Mouse (Mus musculus): ENCODE results near the gene Ppfibp1.

Gene Ppfibp1

GRCm38 (mm10) chr6:146946327-146947029 is 58.2 kb downstream of the Ppfibp1 start:
- in situ Hi-C loops (cut with MboI; ENCODE audit: low pct_unique_long_range_greater_than_20kb in 1 of 2, low sequenced_read_pairs in 2 of 2, unreplicated experiment in 1 of 2): no loop called here

GRCm38 (mm10) chr6:146947186-146947585 is 58.9 kb downstream of the Ppfibp1 start:
- in situ Hi-C loops (cut with MboI; ENCODE audit: low pct_unique_long_range_greater_than_20kb in 1 of 2, low sequenced_read_pairs in 2 of 2, unreplicated experiment in 1 of 2): no loop called here

- in situ Hi-C loops (cut with MboI; ENCODE audit: low pct_unique_long_range_greater_than_20kb in 1 of 2, low sequenced_read_pairs in 2 of 2, unreplicated experiment in 1 of 2): no loop called here
Measured at GRCm38 (mm10) chr6:146949682-146950453, 61.6 kb downstream of the Ppfibp1 start.

- in situ Hi-C loops (cut with MboI; ENCODE audit: low pct_unique_long_range_greater_than_20kb in 1 of 2, low sequenced_read_pairs in 2 of 2, unreplicated experiment in 1 of 2): no loop called here
Measured at GRCm38 (mm10) chr6:146950454-146950832, 62.2 kb downstream of the Ppfibp1 start.

- in situ Hi-C loops (cut with MboI; ENCODE audit: low pct_unique_long_range_greater_than_20kb in 1 of 2, low sequenced_read_pairs in 2 of 2, unreplicated experiment in 1 of 2): no loop called here
Measured at GRCm38 (mm10) chr6:146954258-146954657, 66.0 kb downstream of the Ppfibp1 start, which contains the start of gene 1700034J05Rik. TSS of gene 1700034J05Rik (minus strand) at chr6:146954422.

- in situ Hi-C loops (cut with MboI; ENCODE audit: low pct_unique_long_range_greater_than_20kb in 1 of 2, low sequenced_read_pairs in 2 of 2, unreplicated experiment in 1 of 2): no loop called here
Measured at GRCm38 (mm10) chr6:146955475-146955874, 67.2 kb downstream of the Ppfibp1 start.

- in situ Hi-C loops (cut with MboI; ENCODE audit: low pct_unique_long_range_greater_than_20kb in 1 of 2, low sequenced_read_pairs in 2 of 2, unreplicated experiment in 1 of 2): no loop called here
Measured at GRCm38 (mm10) chr6:146955896-146956295, 67.6 kb downstream of the Ppfibp1 start.

- in situ Hi-C loops (cut with MboI; ENCODE audit: low pct_unique_long_range_greater_than_20kb in 1 of 2, low sequenced_read_pairs in 2 of 2, unreplicated experiment in 1 of 2): no loop called here
Measured at GRCm38 (mm10) chr6:146956961-146957360, 68.7 kb downstream of the Ppfibp1 start.

GRCm38 (mm10) chr6:146958694-146959093 is 70.4 kb downstream of the Ppfibp1 start:
- in situ Hi-C loops (cut with MboI; ENCODE audit: low pct_unique_long_range_greater_than_20kb in 1 of 2, low sequenced_read_pairs in 2 of 2, unreplicated experiment in 1 of 2): no loop called here

GRCm38 (mm10) chr6:146959908-146960680 is 71.8 kb downstream of the Ppfibp1 start:
- in situ Hi-C loops (cut with MboI; ENCODE audit: low pct_unique_long_range_greater_than_20kb in 1 of 2, low sequenced_read_pairs in 2 of 2, unreplicated experiment in 1 of 2): no loop called here

GRCm38 (mm10) chr6:146960956-146961355 is 72.7 kb downstream of the Ppfibp1 start:
- in situ Hi-C loops (cut with MboI; ENCODE audit: low pct_unique_long_range_greater_than_20kb in 1 of 2, low sequenced_read_pairs in 2 of 2, unreplicated experiment in 1 of 2): no loop called here

- in situ Hi-C loops (cut with MboI; ENCODE audit: low pct_unique_long_range_greater_than_20kb in 1 of 2, low sequenced_read_pairs in 2 of 2, unreplicated experiment in 1 of 2): no loop called here
Measured at GRCm38 (mm10) chr6:146961832-146962481, 73.7 kb downstream of the Ppfibp1 start.

GRCm38 (mm10) chr6:146963396-146964150 is 75.3 kb downstream of the Ppfibp1 start:
- in situ Hi-C loops (cut with MboI; ENCODE audit: low pct_unique_long_range_greater_than_20kb in 1 of 2, low sequenced_read_pairs in 2 of 2, unreplicated experiment in 1 of 2): no loop called here

- in situ Hi-C loops (cut with MboI; ENCODE audit: low pct_unique_long_range_greater_than_20kb in 1 of 2, low sequenced_read_pairs in 2 of 2, unreplicated experiment in 1 of 2): no loop called here
Measured at GRCm38 (mm10) chr6:146965139-146965772, 77.0 kb downstream of the Ppfibp1 start.

- in situ Hi-C loops (cut with MboI; ENCODE audit: low pct_unique_long_range_greater_than_20kb in 1 of 2, low sequenced_read_pairs in 2 of 2, unreplicated experiment in 1 of 2): no loop called here
Measured at GRCm38 (mm10) chr6:146966446-146967019, 78.2 kb downstream of the Ppfibp1 start.

GRCm38 (mm10) chr6:146967836-146968235 is 79.5 kb downstream of the Ppfibp1 start:
- in situ Hi-C loops (cut with MboI; ENCODE audit: low pct_unique_long_range_greater_than_20kb in 1 of 2, low sequenced_read_pairs in 2 of 2, unreplicated experiment in 1 of 2): no loop called here

GRCm38 (mm10) chr6:146970811-146971210 is 82.5 kb downstream of the Ppfibp1 start:
- in situ Hi-C loops (cut with MboI; ENCODE audit: low pct_unique_long_range_greater_than_20kb in 1 of 2, low sequenced_read_pairs in 2 of 2, unreplicated experiment in 1 of 2): no loop called here

Measured in mouse embryonic stem cell (cell line).